Mouse (Mus musculus) CD4-positive helper T cell, adult 2 months (primary cell): ENCODE results near the gene Gse1.

Experiments used
- DNase-seq: peaks from one replicate; pipeline ENCODE4 v3.0.0-alpha.2; 2012; ENCODE audit warnings: low read depth, missing footprints, low spot score

Gse1 gene

DNA sequence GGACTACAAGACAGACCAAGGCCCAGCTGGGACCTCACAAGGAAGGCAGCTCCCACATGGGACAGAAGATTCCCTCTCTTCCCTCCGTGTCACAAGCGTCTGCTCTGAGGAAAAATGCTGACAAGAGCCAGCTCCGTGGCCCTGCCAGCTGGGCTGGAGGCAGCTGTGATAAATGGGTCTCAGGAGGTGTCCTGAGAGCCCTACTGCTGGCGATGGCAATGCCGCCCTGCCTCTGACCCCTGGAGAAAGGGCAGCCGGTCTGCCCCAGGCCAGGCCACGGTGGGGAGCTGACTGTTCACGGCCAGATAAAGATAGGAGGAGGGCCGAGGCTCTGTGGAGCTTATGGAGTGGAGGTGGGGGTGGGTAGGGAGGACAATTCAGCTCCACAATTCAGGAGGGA is 193.4 kb downstream of the Gse1 start:
- no peak for DNase-seq

DNA sequence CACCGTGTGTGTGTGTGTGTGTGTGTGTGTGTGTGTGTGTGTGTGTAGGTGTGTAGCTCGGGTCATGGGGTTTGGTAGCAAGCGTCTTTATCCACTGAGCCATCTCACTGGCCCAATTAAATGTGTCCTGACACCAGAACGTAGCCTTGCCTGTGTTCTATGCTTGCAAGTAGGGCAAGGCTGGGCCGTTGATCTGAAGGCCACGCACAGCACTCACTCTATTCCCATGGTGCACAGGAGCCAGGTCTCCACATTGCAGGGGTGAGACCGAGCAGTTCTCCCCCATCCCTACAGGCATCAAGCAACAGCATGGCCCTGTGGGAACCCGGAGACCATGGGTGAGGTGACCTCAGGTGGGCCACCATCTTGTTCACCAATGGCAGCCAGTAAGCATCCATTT is 194.0 kb downstream of the Gse1 start:
- DNase-seq: no peak

DNA sequence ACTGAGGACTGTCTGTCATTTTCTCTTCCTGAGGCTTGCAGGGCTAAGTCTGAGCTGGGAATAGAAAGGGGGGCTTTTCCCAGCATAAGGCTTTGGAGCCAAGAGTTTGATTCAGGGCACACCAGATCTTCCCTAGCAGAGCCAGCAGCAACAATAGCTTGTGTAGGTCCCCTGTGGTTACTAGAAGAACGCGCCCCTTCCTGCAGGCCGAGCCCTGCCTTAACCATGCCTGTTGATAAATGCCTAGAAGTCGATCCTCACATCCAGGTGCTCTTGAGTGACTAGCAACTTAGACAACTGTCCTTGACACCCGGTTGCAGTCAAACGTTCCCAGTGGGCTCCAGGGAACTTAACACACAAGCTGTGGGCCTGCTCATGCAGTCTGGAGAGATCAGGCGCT is 195.3 kb downstream of the Gse1 start:
- no peak for DNase-seq

DNA sequence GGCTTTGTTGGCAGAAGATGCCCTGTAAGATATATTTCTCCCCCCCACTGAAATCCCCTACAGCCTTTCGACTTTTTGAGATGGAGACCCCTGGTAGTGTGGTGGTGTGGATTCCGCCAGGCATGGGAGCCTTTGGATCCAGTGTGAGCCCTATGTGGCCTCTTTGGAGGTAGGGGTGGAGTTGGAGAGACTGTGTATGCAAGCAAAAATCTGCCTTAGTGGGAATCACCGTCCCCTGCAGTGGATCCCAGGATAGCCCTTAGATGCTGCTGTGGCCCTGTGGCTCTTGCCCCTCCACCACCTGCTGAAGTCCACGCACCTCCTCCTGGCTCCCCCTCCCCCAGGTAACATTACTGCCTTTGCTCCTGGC is 196.6 kb downstream of the Gse1 start:
- no peak for DNase-seq

DNA sequence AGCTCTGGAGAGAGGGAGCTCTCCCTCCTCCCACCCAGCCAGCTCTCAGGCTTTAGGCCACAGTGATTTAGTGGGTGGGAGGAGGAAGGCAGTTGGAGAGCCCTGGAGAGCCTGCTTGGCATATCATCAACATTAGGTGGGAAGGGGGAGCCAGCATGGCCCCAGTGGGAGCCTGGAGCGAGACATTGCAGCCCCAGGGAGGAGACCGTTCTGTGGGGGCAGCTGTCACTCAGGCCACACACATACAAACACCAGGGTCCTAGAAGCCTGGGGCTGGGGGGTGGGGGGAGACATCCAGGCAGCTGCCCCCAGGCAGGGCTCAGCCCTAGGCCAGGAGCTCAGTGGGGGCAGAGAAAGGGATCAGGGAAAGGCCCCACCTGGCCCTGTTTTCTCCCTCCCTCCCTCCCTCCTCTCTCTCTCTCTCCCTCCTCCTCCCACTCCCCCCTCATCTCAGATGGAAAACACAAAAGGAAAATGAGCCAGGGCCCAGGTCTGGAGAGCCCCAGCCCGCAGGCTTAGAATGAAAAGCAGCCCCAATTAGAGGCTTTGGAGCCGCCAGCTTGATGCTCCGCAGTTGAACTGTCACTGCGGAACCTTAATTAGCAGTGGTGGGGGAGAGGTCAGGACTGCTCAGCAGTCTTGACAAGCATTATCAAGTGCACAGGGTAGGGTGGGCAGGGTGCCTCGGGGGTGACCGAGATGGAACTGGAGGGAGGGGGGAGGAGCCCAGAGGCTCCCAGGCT is 197.1 kb downstream of the Gse1 start:
- no peak for DNase-seq

DNA sequence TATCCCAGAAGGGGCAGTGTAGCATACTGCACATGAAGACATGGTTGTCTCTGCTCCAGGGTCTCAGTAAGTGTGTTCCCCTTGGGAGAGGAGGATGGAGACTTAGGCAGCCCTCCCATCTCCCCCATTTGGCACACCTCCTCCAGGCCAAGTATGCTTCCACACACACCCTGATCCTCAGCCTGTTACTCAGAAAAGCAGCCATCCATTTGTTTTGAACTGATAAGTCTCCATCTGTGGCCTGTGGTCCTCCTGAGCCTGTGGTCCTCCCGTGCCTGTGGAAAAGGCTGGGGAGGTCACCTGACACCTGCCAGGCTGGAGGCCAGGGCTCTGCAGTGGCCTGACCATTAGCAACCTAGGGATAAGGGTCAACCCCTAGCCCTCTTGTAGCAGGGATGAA is 197.8 kb downstream of the Gse1 start:
- DNase-seq: no peak

DNA sequence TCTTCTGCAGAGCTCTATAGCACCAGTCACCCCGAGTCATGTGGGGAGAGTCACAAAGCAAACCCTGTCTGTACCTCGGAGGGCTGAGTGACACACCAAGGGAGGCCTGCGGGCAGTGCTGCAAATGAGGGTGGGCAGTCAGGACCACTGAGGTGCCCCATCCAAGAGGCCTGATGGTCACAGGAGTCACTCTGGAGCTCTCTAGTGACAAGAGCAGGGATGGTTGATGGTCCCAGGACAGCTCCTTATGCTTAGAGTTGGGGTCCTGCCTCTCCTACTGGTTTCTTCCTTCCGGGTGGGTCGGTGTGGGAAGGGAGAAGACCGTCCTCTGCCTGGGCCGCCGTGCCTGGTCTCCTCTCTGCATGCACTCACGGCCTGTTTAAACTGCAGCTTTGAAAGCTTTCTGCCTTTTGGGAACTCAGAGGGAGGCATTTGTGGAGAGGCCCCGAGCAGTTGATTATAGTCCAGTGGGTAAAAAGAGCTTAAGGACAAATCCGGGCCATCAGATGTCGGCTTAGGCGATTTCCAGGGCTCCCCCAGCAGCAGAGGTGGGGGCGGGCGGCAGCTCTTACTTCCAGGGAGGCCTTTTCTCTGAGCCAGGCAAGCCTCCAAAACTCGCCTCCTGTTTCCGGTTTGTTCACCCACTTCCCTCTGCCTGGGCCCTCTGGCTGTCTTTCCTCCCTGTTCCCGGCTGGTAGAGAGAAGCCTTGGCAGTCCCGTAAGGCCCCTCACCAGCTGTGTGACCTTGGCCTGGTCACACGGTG is 198.5 kb downstream of the Gse1 start:
- no peak for DNase-seq

DNA sequence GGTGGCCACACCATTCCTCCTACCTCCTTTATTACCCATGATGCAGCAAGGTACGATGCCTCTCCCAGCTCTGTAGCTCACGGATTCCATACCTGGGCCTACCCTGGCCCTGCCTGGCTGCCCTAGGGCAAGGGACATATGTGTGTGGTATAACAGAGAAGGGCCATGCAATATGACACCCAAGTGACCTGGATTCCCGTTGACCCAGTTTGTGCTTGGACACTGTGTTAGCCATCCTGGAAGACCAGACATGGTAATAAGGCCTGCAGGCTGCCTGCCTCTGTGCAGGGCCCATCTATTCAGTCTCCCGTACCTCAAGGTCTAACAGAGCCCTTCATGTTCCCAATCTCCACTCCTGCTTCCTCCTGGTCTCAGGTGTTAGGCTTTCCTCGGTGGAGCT is 200.2 kb downstream of the Gse1 start:
- DNase-seq: no peak

DNA sequence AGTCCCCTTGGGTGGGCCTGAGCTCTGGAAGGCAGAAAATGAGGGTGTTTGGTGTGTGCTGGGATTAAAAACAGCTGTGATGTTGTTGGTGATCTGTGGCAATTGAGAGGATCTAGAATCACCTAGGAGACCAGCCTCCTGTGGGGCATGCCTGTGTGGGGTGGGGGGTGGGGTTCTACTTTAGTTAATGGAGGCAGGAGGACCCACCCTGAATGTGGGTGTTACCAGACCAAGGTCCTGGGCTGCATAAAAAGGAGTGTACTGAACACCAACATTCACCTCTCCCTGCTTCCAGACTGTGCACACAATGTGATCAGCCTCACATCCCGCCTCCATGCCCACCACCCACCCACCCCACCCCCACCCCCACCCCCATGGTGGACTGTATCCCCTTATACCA is 200.9 kb downstream of the Gse1 start:
- no peak for DNase-seq

DNA sequence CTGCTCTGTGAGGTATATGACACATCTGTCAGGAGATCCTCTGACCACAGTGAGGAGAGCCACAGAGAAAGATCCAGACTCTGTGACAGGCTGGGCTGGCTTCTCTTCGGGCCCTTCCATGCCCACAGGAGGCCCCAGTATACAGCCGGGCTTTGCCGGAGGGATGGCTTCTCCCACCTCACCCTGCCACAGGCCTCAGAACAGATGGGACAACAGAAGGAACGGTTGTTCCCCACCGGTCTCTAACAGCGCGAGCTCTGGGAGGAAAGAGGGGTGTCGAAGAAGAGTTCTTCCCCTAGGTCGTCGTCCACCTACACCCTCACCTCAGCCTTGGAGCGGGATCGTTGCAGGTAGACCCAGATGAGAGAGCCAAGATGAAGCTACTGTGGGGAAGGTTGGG is 202.8 kb downstream of the Gse1 start:
- no peak for DNase-seq

DNA sequence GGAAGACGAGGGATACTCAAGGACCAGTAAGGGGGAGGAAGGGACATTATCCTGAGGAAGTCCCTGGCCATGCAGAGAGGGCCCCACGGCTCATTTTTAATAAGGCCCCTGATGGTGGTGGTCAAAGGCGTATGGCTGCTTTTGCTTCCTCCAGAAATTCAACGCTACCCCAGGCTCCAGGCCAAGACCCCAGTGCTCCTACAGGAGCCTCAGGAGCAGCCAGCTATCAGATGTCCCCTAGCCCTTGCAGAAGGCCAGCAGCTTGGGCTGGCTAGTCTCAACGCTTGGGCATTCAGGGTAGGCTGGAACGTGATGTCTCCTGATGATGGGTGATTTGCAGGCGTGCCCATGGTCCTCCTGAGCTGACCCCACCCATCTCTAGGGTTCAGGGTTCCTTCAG is 204.2 kb downstream of the Gse1 start:
- no peak for DNase-seq

DNA sequence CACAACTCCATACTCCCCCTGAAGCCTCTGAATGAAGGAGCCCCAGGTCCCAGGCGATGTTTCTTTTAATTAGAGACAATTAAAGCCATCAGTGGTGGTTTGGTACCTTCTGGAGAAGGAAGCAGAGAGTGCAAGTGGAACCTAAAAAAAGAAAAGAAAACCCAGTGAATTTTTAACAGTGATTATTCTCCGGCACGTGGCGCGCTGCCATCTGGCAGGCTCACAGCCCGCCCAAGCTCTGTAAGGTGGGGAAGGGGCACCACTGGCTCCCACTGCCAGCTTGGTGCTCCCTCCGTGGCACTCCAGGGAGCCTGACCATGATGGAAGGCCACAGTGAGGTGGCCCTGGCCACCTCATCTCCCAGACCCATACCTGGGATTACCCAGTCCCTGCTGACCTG is 204.9 kb downstream of the Gse1 start:
- no peak for DNase-seq

DNA sequence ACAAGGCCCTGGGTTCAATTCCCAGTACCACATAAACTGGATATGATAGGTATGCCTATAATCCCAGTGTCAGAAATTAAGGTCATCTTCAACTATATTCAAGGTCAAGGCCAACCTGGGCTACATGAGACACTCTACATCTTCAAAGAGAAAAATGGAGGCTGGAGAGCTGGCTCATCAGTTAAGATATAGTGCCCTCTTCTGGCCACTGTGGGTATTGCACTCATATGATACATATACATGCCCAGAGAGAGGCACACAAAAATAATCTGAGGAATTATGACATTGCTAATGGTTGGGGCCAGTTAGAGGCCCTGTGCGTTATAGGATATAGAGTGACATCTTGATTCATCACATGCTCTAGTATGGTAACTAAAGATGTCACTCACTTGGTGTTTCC is 205.5 kb downstream of the Gse1 start:
- DNase-seq: no peak

DNA sequence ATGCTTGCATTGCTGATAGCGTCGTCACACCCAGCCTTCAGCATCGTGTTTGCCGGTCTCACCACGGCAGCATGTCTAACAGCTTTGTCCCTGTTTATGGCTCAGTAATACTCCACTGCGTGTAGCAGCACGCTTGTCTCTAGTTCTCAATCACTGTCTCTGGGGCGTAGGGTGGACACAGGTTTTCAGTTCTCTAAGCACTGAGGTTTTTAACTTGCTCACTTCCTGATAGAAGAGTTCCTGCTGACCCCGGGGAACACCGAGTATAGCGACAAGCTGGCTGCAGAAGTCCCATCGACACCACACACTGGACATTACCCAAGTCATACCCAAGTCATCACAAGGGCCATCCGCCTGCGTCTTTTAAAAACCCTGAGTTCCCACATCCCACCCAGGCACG is 207.5 kb downstream of the Gse1 start:
- no peak for DNase-seq

DNA sequence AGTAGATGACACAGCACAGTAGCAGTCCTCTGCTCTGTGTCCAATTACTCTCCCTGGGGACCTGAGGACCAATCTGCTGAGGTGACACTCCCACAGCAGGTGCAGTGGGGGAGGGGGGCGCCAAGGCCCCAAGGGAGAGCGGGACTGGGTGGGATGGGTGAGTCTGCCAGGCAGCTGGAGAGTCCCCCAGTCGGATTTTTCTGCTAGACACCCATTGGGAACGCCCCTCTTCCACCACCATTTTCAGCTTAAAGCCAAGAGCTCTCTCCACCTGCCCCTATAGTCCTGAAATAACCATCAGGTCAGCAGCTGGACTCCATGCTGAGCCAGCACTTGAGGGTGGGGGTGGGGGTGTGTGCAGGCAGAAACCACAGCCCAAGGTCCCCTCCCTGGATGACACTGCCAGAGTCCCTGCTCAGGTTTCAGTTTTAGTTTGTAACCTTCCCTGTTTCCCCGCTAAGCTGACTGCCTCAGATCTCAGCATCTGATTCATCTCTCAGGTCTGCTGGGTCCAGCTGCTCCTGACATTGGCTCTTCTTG is 208.3 kb downstream of the Gse1 start:
- peak; percentile 26 for DNase-seq

DNA sequence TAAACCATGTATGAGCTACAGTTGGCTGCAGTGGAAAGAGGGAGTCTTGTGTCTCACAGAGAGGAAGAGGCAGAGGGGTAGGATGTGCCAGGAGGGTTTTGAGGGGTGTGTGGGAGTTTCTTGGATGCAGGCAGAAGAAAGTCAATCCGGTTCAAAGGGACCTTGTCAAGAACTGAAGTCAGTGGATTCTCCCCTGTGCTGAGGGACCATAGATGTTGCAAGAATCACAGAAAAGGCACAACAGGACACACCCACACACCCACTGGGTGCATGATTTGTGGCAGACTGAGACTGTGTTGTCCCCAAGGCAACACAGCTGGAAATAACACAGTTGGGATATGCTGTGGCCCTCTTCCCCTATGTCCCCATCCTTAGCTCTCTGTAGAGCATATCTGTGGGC is 209.0 kb downstream of the Gse1 start:
- no peak for DNase-seq

DNA sequence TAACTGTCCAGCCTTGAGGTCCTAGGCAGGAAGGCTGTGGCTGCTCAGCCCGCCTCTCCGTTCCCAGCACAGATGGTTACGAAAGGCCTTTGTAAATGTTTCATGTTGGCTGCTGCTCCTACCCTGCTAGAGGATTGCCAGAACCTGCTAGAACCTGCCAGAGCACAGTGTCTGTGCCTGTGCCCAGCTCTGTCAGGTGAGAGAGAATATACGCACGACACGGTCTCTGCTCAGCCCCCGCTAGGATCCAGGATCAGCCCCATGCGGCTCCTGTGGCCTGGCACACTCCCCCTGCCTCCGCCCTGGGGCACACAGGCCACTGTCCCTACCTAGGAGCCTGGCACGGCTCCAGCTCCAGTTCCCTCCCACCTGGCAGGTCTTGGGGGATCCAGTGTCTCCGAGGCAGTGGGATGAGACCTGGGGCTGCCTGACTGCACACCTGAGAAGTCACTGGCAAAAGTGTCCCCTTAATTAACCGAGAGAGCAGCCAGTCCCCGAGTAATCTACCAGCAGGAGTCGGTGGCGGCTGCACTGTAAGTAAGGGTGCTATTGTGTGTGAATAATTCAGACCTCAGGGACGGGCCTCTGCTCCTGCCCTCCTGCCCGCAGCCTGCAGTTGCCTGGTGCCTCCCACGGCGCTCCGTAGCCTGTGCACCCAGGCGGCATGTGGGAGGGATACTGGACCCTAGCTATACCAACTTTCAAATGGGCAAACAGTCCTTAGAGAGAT is 209.6 kb downstream of the Gse1 start:
- no peak for DNase-seq

DNA sequence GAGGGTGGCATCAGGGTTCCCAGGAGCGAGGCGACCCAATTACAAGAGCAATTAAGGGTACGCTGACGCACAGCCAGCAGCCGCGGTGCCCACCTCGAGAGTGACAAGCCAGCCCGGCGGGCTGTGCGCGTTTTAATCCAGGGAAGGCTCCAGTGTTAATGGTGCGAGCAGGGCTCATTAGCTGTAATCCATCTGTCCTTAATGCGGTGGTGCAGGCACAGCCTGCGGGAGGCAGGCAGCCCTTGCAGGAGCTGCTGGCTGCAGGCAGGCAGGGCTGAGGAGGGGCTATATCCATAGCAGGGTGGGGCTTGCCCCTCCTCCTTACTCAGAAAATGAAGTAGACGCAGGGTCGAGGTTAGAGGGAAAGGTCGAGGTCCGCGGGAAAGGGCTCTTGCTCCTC is 211.1 kb downstream of the Gse1 start:
- DNase-seq: no peak

DNA sequence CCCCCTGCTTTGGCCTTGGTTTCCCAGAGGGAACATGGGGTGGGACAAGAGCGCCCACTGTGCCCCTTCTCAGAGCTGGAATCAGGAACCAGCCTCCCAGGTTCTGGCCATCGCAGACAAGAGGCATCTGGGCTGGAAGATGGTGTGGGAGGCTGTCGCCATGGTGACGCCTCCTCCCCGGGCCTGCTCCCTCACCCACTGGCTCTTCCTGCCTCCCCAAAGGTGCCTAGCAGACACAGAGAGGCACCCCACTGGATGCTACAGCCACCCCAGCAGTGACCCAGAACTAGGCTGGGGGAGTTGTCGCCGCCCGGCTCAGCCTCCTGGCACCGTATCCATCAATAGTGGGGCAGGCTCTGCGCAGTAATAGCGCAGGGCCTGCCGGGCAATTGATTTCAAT is 212.5 kb downstream of the Gse1 start:
- no peak for DNase-seq

DNA sequence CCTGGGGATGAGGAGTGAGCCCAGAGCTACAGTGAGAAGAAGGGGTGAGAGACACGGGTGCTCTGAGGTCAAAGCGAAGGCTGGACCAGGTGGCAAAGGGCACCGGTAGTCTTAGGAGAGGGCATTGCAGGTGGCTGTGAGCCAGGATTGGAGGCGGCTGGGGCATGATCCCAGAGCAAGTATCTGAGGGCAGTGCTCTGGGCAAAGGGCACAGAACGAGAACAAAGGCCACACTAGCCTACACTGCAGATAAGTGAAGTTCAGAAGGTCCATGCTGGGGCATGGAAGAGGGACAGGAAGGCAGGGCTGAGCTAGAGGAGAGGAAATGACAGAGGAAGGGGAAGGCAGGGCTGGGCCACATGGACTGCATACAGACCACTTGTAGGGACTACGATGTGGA is 213.4 kb downstream of the Gse1 start:
- DNase-seq: no peak

DNA sequence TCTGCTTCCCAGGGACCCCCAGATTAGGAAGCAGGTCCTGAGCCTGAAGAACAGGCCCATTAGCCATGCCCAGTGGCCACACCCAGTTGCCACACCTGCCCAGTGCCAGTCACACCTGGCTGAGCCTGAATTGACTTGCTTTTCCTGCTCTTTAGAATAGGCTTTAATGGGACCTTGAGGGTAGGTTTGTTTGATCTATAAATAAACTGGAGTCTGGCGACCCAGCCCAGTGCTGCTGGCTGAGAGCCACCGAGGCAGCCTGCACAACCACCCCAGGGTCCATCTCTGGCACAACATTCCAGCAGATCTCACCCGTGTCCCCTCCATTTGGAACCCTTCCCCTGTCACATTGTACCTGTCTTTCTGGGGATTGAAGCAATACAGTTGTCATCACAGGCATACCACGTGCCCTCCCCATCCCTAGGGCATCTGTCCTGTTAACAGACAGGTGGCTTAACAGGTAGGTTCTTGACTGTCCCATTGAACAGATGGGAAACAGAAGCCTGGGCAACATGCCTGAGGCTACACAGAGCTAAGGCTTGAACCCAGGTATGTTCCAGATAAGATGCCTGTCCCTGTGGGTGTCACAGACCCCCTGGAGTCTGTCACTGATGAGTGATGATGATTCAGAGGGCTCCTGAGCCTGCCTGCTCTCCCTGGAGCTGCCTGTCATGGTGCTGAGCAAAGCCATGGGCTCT is 214.2 kb downstream of the Gse1 start:
- DNase-seq: no peak

DNA sequence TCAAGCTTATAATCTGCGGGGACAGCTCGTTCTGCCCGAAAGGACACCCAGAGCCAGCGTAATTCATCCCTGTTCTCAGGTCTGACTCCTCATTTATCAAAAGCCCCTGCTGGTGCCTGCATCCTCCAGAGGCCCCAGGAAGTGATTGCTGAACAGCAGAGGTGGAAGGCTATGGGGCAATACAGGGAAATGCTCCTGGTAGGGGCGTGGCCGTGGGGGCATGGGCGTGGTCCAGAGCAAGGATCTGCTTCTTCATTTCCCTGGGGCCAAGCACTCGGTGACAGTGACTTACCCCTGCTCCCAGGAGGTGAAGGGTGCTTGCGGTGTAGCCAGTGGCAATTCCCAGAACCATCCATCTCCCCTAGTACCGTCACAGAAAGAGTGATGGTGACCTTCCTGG is 217.0 kb downstream of the Gse1 start:
- no peak for DNase-seq
